Mouse (Mus musculus): Measurements from ENCODE around the gene Tma16. TPM values are rescaled to one million over a fixed set of nuclear protein-coding genes. Genes with fewer than 3 reads are reported as not detected.

Gene Tma16
- polyA plus RNA-seq, 1 experiment from 2014 or later, result 12.8 TPM

DNA sequence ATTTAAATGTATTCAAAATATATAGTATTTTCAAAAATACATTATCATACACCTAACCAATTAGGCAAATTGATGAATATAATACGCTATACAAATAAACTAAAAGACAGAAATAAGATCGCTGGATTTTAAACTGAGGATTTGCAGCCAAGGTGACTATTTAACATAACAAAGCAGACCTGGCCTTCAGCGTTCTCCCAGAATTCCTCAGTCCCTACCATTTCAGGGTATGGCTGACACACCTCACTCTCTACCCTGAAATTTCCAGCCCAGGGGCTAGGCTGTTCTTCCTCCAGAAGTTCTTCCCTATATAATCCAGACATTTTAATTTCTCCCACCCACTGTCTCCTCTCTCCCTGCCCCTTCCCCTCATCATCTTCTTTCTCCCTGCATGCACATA lies 2.2 kb upstream of the Tma16 start:
- Histone ChIP-seq H3K4me3 (ENCODE audit: low read depth, low read length) (no peak overlapping the region), H3K9me3 (ENCODE audit: control insufficient read depth, low read length) (no peaks in the 10 kb centered on the region), H3K27me3 (ENCODE audit: control insufficient read depth, insufficient read depth, low read length) (no peaks in the 10 kb centered on the region), H3K27ac (ENCODE audit: low read depth, low read length) (no peak overlapping the region), H3K9ac (replicated peaks; ENCODE audit: low read depth, low read length) (no peak overlapping the region), H3K4me2 (ENCODE audit: low read depth, low read length) (no peak overlapping the region), H3K4me1 (ENCODE audit: control insufficient read depth, insufficient read depth, low read length) (peaks cover 5% of the 10 kb centered on the region; the same call in 1 of the 2 replicates), H3K36me3 (ENCODE audit: control insufficient read depth, insufficient read depth, low read length) (no peaks in the 10 kb centered on the region)
- whole genome bisulfite sequencing, result 48% methylated on average over 3 of the region's 3 CpGs
- no peak for ATAC-seq (ENCODE audit: low read depth)

DNA sequence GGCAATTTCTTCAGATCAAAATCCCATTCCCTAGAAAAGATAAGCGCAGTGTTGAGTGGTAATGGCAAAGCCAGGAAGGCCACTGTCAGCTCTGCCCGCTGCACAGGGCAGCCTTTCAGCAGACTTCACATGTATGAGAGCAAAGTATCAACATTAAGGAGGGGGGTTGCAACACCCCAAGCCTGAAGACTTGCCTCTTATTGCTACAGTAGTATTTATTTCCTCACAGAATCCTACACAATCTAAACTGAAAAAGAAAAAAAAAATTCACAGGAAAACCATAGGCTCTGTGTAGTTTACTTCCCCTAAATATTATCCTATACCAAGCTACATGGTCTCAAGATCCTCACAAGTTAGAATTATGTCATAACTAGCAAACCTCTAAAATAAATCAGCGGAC lies 9.4 kb downstream of the Tma16 start:
- no peak for ATAC-seq (ENCODE audit: low read depth)
- H3K4me3 ChIP-seq (ENCODE audit: low read depth, low read length), result no peak overlapping the region
- no peak overlapping the region for H3K4me2 ChIP-seq (ENCODE audit: low read depth, low read length)
- no peaks in the 10 kb centered on the region for H3K27me3 ChIP-seq (ENCODE audit: control insufficient read depth, insufficient read depth, low read length)
- no peaks in the 10 kb centered on the region for H3K9me3 ChIP-seq (ENCODE audit: control insufficient read depth, low read length)
- H3K9ac ChIP-seq (replicated peaks; ENCODE audit: low read depth, low read length), result no peak overlapping the region
- no peaks in the 10 kb centered on the region for H3K4me1 ChIP-seq (ENCODE audit: control insufficient read depth, insufficient read depth, low read length)
- no peak overlapping the region for H3K27ac ChIP-seq (ENCODE audit: low read depth, low read length)
- WGBS, result 97% methylated on average over 3 of the region's 3 CpGs
- peaks cover 18% of the 10 kb centered on the region for H3K36me3 ChIP-seq (ENCODE audit: control insufficient read depth, insufficient read depth, low read length)

DNA sequence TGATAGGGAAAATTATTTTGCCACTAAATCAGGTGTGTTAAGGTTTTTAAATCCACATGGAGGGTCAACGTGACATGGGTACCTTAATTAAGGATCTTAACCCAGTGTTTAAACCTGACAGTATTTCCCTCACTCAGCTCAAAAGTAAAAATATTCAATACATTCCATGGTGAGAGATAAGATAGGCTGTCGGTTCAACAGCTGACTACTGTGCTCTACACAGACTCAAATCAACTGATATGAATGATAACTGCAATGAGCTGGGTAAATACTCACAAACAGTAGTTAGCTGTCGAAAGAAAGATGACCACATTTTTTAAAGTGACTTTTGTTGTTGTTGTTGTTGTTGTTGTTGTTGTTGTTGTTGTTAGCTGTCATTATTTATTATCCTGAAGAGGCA lies 16.5 kb downstream of the Tma16 start:
- no peak for ATAC-seq (ENCODE audit: low read depth)
- Histone ChIP-seq H3K4me2 (ENCODE audit: low read depth, low read length) (no peak overlapping the region), H3K4me3 (ENCODE audit: low read depth, low read length) (no peak overlapping the region), H3K36me3 (ENCODE audit: control insufficient read depth, insufficient read depth, low read length) (no peaks in the 10 kb centered on the region), H3K9me3 (ENCODE audit: control insufficient read depth, low read length) (no peaks in the 10 kb centered on the region), H3K27ac (ENCODE audit: low read depth, low read length) (no peak overlapping the region), H3K4me1 (ENCODE audit: control insufficient read depth, insufficient read depth, low read length) (no peaks in the 10 kb centered on the region), H3K9ac (replicated peaks; ENCODE audit: low read depth, low read length) (no peak overlapping the region), H3K27me3 (ENCODE audit: control insufficient read depth, insufficient read depth, low read length) (no peaks in the 10 kb centered on the region)
- 90% methylated on average over 3 of the region's 3 CpGs for WGBS

DNA sequence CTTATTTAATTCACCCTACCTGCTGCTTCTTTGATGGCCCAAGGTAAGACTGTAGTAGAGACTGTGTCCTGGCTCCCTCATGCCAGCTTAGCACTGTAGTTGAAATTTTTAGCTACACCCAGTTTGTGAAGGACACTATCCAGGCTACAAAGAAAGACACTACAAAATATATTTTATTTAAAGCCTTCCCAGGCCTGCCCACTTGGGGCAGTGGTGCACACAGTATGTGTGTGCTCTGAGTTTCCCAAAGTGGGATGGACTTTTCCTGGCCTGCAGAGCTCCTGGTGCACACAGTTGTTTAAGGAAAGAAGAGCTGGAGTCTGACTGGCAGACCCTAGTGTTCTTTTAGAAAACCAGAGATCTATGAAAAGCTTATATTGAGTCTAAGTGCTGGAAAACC lies 29.3 kb downstream of the Tma16 start:
- no peak overlapping the region for H3K9ac ChIP-seq (replicated peaks; ENCODE audit: low read depth, low read length)
- no peaks in the 10 kb centered on the region for H3K4me1 ChIP-seq (ENCODE audit: control insufficient read depth, insufficient read depth, low read length)
- no peak for ATAC-seq (ENCODE audit: low read depth)
- no peaks in the 10 kb centered on the region for H3K36me3 ChIP-seq (ENCODE audit: control insufficient read depth, insufficient read depth, low read length)
- no peak overlapping the region for H3K4me3 ChIP-seq (ENCODE audit: low read depth, low read length)
- no peaks in the 10 kb centered on the region for H3K27me3 ChIP-seq (ENCODE audit: control insufficient read depth, insufficient read depth, low read length)
- H3K9me3 ChIP-seq (ENCODE audit: control insufficient read depth, low read length), result no peaks in the 10 kb centered on the region
- no peak overlapping the region for H3K27ac ChIP-seq (ENCODE audit: low read depth, low read length)
- no peak overlapping the region for H3K4me2 ChIP-seq (ENCODE audit: low read depth, low read length)

DNA sequence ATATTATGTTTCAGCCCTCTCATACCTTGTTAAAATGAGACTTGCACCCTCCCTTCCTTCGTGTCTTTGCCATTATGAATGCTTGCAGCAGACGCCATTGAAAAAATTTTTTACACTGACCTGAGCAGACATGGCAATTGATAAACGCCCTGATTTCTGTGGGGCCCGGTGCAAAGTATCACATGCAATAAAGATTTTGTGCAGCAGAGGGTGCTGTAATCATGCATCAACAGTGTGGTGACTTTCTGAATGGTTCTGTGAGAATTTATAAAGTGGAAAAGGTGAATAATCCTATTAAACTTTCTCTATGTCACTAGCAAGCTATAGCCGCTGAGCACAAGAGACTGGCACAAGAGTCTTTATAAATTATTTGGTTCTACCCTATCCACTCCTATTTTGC lies 35.6 kb downstream of the Tma16 start:
- no peak for ATAC-seq (ENCODE audit: low read depth)
- Histone ChIP-seq H3K4me1 (ENCODE audit: control insufficient read depth, insufficient read depth, low read length) (no peaks in the 10 kb centered on the region), H3K9ac (replicated peaks; ENCODE audit: low read depth, low read length) (no peak overlapping the region), H3K36me3 (ENCODE audit: control insufficient read depth, insufficient read depth, low read length) (no peaks in the 10 kb centered on the region), H3K4me2 (ENCODE audit: low read depth, low read length) (no peak overlapping the region), H3K27ac (ENCODE audit: low read depth, low read length) (no peak overlapping the region), H3K27me3 (ENCODE audit: control insufficient read depth, insufficient read depth, low read length) (no peaks in the 10 kb centered on the region), H3K9me3 (ENCODE audit: control insufficient read depth, low read length) (no peaks in the 10 kb centered on the region), H3K4me3 (ENCODE audit: low read depth, low read length) (no peak overlapping the region)
- WGBS, result 27% methylated on average over 5 of the region's 5 CpGs

DNA sequence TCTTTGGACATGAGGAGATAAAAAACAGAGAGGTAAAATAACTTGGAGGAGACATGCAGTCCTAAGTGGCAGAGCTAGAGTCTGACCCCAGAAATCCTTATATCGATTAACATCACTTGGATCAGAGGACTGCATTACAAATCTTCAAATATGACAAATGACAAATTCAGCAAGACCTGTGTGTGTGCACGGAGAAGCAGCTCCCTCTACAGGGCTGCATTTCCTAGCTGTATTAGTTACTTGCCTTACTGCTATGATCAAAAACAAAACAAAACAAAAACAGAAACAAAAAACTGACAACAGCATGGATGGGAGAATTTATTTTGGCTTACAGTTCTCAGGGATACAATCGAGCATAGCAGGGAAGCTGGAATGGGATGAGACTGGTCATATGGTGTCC lies 41.0 kb downstream of the Tma16 start:
- H3K27me3 ChIP-seq (ENCODE audit: control insufficient read depth, insufficient read depth, low read length), result no peaks in the 10 kb centered on the region
- no peak overlapping the region for H3K9ac ChIP-seq (replicated peaks; ENCODE audit: low read depth, low read length)
- no peak overlapping the region for H3K4me3 ChIP-seq (ENCODE audit: low read depth, low read length)
- no peak overlapping the region for H3K27ac ChIP-seq (ENCODE audit: low read depth, low read length)
- no peaks in the 10 kb centered on the region for H3K36me3 ChIP-seq (ENCODE audit: control insufficient read depth, insufficient read depth, low read length)
- no peaks in the 10 kb centered on the region for H3K4me1 ChIP-seq (ENCODE audit: control insufficient read depth, insufficient read depth, low read length)
- ATAC-seq (ENCODE audit: low read depth), result no peak
- H3K4me2 ChIP-seq (ENCODE audit: low read depth, low read length), result no peak overlapping the region
- WGBS, result 77% methylated on average over 3 of the region's 3 CpGs
- no peaks in the 10 kb centered on the region for H3K9me3 ChIP-seq (ENCODE audit: control insufficient read depth, low read length)

DNA sequence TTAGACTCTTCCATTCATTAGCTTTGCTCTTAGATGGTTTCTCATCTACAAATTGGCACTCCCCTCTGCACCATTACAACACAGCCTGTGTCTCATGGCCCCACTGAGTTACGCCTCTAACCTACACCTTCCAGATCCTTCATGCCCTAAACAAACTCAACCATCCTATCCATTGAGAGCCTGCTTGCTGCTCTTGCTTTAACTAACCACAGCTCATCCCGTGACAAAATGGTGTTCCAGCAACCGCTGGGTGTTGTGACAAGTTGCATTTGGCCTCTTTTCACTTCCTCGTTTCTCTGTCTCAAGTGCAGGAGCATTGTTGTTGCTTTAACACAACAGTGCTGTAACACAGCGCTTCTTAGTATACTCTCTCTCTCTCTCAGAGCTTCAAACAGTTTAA lies 42.2 kb downstream of the Tma16 start:
- no peak overlapping the region for H3K9ac ChIP-seq (replicated peaks; ENCODE audit: low read depth, low read length)
- H3K4me3 ChIP-seq (ENCODE audit: low read depth, low read length), result no peak overlapping the region
- no peaks in the 10 kb centered on the region for H3K4me1 ChIP-seq (ENCODE audit: control insufficient read depth, insufficient read depth, low read length)
- no peaks in the 10 kb centered on the region for H3K36me3 ChIP-seq (ENCODE audit: control insufficient read depth, insufficient read depth, low read length)
- ATAC-seq (ENCODE audit: low read depth), result no peak
- H3K9me3 ChIP-seq (ENCODE audit: control insufficient read depth, low read length), result no peaks in the 10 kb centered on the region
- H3K27me3 ChIP-seq (ENCODE audit: control insufficient read depth, insufficient read depth, low read length), result no peaks in the 10 kb centered on the region
- 80% methylated on average over 5 of the region's 5 CpGs for WGBS
- no peak overlapping the region for H3K27ac ChIP-seq (ENCODE audit: low read depth, low read length)
- no peak overlapping the region for H3K4me2 ChIP-seq (ENCODE audit: low read depth, low read length)

DNA sequence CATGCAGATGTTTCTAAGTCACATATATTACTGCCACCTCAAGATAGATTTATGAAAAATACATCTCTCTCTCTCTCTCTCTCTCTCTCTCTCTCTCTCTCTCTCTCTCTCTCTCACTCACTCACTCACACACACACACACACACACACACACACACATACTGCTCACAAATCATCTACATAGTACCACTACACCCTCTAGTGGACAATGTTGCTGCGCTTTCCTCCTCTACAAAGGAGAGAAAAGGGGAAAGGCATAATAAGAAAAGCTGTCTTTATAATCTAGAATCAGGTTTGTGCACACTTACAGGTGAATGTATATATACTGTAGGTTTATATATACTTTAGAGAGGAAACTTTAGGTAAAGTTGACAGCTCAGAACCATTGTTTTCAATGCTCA lies 43.6 kb downstream of the Tma16 start:
- Histone ChIP-seq H3K4me1 (ENCODE audit: control insufficient read depth, insufficient read depth, low read length) (no peaks in the 10 kb centered on the region), H3K9ac (replicated peaks; ENCODE audit: low read depth, low read length) (no peak overlapping the region), H3K27ac (ENCODE audit: low read depth, low read length) (no peak overlapping the region), H3K36me3 (ENCODE audit: control insufficient read depth, insufficient read depth, low read length) (no peaks in the 10 kb centered on the region), H3K27me3 (ENCODE audit: control insufficient read depth, insufficient read depth, low read length) (no peaks in the 10 kb centered on the region), H3K9me3 (ENCODE audit: control insufficient read depth, low read length) (no peaks in the 10 kb centered on the region), H3K4me2 (ENCODE audit: low read depth, low read length) (no peak overlapping the region), H3K4me3 (ENCODE audit: low read depth, low read length) (no peak overlapping the region)
- peak; percentile 74 for ATAC-seq (ENCODE audit: low read depth)
- 43% methylated on average over 1 of the region's 1 CpGs for WGBS

DNA sequence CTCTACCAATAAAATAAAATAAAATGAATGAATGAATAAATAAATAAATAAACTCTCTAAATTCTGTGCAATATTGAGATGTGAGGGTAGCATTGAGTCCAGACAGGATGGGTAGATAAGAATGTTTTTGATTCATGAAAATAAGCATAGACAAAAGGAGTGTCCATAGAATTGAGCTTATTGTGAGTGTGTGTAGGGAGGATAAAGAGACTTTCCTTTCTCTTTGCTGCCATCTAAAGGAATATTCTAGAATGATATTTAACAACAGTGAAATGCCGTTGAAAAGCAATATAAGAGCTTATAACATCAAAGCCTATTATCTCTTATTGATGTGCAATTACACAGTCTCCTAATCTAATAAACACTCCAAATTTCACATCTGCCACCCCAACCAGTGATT lies 45.2 kb downstream of the Tma16 start:
- 6% methylated on average over 1 of the region's 1 CpGs for WGBS
- Histone ChIP-seq H3K4me3 (ENCODE audit: low read depth, low read length) (no peak overlapping the region), H3K4me2 (ENCODE audit: low read depth, low read length) (no peak overlapping the region), H3K9me3 (ENCODE audit: control insufficient read depth, low read length) (no peaks in the 10 kb centered on the region), H3K27me3 (ENCODE audit: control insufficient read depth, insufficient read depth, low read length) (no peaks in the 10 kb centered on the region), H3K9ac (replicated peaks; ENCODE audit: low read depth, low read length) (no peak overlapping the region), H3K27ac (ENCODE audit: low read depth, low read length) (no peak overlapping the region), H3K4me1 (ENCODE audit: control insufficient read depth, insufficient read depth, low read length) (no peaks in the 10 kb centered on the region), H3K36me3 (ENCODE audit: control insufficient read depth, insufficient read depth, low read length) (no peaks in the 10 kb centered on the region)
- ATAC-seq (ENCODE audit: low read depth), result peak; percentile 84

DNA sequence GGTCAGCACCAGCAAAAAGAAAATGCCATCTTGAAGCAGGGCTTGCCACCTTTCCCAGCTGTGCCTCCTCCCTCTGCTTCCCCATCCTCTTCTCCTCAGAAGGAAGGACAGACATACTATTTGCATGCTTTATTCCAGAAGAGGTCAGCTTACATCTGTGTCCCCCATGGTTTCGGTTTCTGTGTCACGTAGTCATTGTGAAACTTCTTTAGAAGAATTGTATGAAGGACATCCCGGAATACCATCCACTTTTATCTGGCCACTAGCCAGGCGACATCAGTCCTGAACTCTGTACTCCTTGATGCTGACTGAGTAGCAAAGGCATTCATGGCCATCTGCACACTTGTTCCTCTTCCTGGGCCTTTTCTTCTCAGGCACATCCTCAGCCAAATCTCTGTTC lies 47.9 kb downstream of the Tma16 start:
- Histone ChIP-seq H3K9me3 (ENCODE audit: control insufficient read depth, low read length) (no peaks in the 10 kb centered on the region), H3K9ac (replicated peaks; ENCODE audit: low read depth, low read length) (no peak overlapping the region), H3K4me3 (ENCODE audit: low read depth, low read length) (no peak overlapping the region), H3K36me3 (ENCODE audit: control insufficient read depth, insufficient read depth, low read length) (no peaks in the 10 kb centered on the region), H3K27ac (ENCODE audit: low read depth, low read length) (no peak overlapping the region), H3K27me3 (ENCODE audit: control insufficient read depth, insufficient read depth, low read length) (no peaks in the 10 kb centered on the region), H3K4me1 (ENCODE audit: control insufficient read depth, insufficient read depth, low read length) (no peaks in the 10 kb centered on the region), H3K4me2 (ENCODE audit: low read depth, low read length) (no peak overlapping the region)
- no peak for ATAC-seq (ENCODE audit: low read depth)
- WGBS, result 93% methylated on average over 4 of the region's 4 CpGs

All from neural tube, embryonic 14.5 days (tissue).